Mouse (Mus musculus) CD8-positive naive resting alpha-beta T cell, adult 2 months (primary cell): Measurements from ENCODE around the gene Pip5k1b.

Experiments
- DNase-seq, 2 experiments: peaks; one replicate each; pipeline ENCODE4 v3.0.0; 2022; ENCODE audit warnings: low read depth in 2 of 2, low spot score in 2 of 2

Pip5k1b gene

DNA sequence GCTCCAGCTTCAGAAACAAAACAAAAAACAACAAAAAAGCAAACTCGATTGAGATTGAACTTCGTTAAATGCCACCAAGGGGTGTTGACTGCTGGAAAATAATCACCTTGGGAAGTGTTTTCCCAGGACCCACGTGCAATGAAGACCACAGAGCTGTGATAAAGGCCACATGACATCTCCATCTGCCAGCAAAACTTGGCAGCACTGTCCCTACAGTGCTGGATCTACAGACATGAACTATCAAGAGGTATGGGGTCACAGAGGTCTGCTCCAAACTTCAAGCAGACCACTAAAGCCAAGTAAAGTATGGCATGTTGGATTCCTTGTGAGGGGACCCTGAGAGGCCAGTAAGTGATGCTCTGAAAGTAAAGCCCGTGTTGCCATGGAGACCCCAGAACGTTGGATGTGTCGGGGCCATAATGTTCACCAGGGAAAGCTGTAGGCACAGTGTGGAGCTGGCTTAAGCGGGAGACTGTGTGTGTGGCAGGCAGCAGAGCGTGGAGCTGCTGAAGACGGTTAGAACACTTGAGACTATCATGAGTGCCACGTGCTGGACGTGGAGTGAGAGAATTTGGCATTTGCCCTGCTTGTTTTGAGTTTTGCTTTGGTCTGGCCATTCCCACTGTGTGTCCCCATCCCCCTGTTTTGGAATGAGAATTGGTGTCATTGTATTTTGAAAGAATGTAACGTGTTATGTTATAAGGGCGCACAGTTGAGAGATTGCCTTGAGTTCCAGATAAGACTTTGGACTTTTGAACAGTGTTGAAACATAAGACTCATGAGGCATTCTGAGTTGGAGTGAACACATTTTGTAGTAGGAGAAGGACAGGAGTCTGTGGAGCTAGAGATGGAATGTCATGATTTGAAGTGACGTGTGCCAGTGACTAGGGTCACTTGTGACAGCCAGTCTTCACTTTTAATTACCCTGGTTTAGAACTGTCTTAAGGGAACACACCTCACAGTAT lies 12.0 kb downstream of the Pip5k1b start:
- no peak for DNase-seq

DNA sequence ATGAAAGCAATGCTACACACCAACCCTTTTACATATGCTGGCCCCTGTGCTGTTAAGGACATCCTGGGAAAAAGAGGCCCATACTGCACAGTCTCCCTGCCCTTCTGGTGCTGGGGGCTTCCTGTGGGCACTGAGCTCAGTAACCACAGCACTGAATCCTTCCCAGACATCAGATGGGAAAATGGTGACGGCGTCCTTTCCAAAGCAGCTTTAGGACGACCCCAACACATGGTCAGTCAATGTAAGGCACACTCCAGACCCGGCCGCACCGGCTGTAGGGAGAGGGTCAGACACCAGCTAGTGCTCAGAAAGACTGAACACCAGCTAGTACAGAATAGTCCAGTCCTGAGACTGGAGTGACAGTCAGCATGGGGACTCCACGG lies 13.4 kb downstream of the Pip5k1b start:
- no peak for DNase-seq

DNA sequence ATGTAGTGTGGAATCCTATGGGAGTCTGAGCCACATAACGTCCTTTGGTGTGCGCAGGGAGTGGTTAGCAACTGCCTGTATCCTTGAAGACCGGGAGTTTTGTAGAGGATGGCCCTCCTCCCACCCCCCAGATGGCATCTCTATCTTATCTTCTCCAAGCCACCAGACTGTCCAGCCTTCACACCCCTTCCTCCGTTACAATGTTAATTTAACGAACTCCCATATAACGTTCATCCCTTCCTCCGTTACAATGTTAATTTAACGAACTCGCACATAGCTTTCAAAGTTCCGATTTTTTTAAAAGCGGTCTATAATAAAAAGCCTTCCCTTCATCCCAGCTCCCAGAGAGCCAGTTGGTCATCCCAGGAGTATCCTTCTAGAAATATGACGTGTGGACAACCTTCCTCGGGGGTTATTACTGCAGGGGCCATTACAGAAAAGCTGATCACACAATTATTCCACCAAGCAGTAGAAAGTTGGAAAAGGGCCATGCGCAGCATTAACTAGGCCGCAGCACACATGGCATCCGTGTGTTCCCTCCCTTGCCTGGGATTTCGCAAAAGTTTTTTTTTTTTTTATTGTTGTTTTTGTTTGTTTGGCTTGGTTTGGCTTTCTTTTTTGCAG lies 13.9 kb downstream of the Pip5k1b start:
- no peak for DNase-seq

DNA sequence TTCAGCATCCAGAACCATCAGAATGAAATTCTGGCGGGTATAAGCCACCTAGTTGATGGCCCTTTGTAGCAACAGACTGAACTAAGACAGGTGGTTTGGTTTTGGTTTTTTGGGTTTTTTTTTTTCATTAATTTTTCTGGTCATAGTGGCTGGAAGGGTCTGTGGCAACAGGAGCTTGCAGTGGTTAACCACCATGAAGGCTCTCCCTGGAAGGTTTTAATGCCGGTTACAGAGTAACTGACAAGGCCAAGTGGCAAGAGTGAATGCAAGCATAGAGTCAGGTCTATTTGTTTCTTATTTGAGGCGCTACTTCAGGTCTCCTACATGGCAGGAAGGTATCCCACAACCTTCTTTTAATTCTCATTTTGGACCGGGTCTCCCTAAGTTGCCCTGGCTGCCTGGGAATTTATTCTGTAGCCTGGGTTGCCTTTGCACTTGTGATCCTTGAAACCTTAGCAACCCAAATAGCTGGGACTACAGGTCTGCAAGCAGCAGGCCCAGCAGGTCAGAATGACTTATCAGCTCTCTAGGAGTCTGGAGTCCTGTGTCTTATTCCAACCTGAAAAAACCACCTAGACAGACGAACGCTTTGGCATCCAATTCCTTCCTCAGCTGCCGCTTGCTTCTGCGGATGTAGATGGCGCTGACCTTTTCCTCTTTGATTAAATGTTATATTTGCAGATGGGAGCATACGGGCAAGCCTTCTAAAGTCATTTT lies 14.6 kb downstream of the Pip5k1b start:
- DNase-seq: no peak

DNA sequence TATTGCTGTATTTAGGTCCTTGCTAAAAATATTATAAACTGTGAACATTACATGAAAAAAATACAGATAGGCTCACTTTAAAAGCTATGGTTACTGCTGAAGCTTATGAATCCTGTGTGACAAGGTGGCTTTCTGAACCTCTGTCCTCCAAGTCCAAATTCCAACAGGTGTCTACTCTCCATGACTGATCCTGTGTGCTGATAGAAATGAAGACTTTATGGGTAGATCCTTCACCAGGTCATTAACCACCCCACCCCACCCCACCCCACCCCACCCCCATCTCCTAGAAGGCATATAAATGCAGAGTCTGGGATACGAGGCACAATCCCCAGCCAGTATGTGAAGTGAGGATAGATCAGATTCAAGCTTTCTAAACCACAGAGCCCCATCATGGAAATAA lies 16.6 kb downstream of the Pip5k1b start:
- DNase-seq: no peak

DNA sequence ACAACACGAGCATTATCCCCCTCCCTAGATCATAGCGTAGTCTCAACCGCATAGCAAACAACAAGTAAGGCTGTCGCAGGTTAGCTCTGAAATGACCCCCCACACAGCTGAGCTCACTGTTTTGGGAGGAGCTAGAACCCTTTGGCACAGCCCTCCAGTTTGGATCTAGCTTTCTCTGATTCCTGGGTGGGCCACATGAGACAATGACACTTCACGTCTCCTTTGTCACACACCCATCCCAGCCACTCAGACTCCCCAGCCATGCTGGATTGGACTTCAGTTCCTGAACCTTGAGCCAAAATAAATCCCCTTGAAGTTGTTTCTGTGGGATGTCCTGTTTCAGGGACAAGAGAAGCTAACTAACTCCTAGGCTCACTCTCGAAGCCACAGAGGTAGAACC lies 17.5 kb downstream of the Pip5k1b start:
- DNase-seq: no peak

DNA sequence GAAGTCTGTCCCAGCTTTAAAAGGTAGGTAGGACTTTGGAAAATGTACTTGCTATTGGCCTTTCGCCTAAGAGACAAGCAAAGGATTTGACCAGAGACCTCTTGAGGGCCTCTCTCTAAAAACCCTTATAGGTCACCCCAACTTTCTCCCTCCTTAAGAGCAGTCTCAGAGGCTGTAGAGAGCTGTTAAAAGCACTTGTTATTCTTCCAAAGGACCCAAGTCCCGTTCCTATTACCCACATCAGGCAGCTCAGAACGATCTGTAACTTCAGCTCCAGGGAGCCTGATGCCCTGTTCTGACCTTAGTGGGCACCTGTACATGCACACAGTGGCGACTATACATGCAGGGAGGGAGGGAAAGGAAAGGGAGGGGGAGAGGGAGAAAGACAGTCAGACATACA lies 18.0 kb downstream of the Pip5k1b start:
- DNase-seq: no peak

DNA sequence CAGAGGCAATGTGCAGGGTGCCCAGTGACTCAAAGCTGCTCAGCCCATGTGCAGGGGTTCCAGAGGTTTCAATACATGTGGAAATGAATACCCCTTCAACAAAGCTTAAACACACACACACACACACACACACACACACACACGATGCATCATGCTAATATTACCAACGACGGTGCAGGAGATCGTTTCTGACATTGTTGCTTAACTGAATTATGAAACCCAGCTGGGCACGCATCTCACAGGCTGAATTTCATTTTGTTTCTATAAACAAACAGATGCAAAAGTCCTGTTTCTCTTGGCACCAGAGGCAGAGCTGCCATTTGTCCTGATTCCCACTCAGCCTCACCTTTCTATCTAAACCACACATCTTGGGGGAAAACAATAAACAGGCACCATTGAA lies 18.8 kb downstream of the Pip5k1b start:
- DNase-seq: no peak

DNA sequence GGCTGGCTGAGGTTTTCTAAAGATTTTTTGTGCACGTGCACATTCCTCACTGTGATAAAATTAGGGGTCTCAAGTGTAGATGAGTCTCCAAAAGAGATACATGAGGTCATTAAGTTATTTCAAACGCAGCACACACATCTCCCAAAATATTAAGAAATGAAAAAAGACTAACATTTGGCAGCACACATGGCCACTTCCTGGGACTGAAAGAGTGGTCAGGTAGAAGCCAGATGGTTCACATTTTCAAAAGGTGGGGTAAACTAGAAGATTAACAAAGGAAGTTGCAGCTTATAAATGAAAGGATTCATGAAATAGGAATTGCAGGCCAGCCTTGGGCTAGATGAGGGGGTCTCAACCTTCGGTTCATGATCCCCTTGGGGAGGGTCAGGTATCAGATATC lies 19.4 kb downstream of the Pip5k1b start:
- no peak for DNase-seq

DNA sequence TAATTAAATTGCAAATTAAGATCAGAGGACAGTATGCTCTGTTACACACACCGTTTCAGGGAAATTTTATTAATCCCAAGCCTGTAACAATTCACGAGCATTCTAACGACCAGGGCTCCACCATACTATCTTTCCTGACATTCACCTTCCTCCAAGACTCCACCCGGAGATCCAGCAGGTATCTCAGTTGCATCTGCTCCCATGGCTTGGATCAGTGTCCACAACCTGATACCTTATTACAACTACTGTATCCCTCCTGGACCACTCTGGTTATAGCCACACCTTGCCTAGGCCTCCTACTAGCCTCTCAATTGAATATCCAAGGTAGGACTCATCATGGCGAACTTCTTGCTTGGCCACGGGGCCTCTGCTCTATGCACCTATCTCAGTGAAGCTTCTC lies 20.5 kb downstream of the Pip5k1b start:
- no peak for DNase-seq

DNA sequence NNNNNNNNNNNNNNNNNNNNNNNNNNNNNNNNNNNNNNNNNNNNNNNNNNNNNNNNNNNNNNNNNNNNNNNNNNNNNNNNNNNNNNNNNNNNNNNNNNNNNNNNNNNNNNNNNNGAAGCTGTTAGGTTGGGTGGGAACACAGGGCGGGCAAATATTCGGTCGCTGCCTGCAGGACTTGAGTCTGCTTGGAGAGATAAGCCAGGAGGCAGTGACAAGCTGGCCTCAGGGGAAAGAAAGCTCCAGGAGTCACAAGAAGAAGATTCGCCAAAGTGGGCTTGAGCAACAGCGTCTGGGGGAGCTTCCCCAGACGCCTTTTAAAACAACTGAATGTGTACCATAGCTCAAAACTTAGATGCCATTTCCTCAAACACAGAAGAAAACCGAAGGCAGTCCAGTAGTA lies 20.9 kb downstream of the Pip5k1b start:
- DNase-seq: no peak

DNA sequence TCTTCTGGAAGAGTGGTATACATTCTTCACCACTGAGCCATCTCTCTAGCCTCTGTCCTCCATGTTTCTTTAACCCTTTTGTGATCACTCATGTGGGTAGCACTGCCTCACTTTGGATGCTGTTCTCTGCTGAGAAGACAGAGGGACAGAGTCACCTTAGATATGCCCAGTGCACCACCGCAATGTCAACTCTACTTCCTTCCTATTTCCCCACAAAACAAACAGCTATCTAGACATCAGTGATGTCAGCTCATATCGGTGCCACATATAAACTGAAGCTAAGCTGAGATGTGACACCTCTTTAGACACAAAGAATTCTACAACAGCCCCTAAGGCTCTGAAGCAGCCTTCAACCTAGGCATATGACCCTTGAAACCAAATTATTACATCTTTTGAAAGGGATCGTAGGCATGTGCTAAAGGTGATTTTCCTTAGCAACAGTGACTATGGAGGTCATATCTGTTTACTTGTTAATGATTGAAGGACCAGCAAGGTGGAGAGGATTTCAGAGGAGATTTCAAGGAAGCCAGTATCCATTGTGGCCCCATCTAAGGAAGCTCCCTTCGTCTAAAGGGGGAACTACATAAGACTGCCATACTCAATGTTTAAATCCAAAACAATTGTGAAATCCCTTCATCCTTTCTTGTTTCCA lies 26.6 kb downstream of the Pip5k1b start:
- no peak for DNase-seq

DNA sequence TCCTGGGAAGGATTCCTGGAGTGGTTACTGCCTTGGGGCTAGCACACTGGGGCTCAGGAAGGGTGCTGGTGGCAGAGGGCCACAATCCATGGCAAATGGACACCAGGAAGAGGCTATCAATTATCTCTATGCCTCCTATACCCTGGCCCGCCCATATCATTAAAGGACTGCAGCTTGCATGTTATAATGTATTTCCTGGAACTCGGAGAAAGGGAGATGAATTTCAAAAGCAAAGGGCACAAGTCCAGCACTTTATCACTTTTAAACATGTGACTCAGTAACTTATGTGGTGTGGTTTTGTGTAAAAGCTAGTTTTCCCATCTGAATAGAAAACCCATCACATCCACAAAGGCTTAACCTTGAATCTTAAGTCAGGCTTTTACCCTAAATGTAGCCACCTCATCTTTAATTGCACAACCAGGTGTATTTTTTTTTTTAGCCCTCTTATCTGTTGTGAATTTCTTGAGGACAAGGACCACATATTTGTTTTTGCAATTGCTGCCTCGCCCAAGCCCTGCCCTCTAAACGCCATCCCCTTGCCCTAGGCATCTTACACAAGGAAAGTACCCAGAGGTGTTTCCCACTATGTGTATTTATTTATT lies 27.4 kb downstream of the Pip5k1b start:
- no peak for DNase-seq

DNA sequence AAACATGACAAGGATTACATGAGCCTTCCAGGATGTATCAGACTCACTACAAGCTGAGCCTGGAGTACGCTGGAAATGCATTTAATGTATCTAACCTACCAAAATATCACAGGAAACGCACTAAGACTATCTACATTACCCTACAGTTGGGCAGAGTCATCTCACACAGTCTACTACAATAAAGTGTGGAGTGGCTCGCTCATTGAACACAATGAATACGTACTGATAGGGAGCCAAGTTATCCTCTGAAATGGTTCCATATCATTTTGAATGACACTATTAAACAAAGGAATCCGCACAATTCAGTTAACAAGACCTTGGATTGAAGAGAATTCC lies 28.1 kb downstream of the Pip5k1b start:
- DNase-seq: no peak

DNA sequence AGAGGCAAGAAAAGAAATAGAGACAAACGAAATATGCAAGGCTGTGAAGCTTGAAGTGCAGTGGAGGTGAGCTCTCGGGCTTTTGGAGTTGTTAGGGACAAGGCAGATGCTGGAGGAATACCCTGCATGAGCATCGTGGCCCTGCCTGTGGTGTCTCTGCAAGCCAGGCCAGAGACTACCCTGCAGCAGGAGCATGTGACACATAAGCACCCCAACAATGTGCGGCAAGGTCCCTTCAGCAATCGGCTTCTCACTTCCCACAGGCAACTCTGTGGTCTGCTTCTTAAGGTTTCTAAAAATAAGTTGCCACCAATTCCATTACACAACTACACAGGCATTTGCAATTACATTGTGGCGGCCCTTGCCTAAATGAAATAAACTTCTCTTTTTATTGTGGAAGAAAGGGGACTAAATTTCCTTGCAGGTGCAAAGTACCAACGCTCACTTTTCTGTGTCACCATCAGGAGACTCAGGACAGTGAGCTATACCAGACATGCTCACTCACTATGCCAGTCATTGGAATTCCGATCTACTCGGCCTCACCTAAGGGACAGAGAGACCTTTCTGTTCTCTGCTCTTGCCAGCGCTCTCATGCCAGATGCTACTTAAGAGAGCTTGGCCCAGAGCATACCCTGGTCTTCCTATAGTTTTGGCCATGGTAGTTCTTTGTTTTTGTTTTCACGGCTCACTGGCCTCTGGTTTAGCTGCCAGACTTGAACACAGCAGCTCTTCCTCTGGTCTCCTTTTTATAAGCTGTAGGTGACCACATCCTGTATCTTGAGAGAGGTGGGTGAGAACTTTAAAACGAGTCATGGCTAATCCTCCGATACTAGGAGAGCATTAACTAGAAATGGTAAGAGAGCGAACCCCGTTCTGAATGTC lies 28.7 kb downstream of the Pip5k1b start:
- DNase-seq: no peak

DNA sequence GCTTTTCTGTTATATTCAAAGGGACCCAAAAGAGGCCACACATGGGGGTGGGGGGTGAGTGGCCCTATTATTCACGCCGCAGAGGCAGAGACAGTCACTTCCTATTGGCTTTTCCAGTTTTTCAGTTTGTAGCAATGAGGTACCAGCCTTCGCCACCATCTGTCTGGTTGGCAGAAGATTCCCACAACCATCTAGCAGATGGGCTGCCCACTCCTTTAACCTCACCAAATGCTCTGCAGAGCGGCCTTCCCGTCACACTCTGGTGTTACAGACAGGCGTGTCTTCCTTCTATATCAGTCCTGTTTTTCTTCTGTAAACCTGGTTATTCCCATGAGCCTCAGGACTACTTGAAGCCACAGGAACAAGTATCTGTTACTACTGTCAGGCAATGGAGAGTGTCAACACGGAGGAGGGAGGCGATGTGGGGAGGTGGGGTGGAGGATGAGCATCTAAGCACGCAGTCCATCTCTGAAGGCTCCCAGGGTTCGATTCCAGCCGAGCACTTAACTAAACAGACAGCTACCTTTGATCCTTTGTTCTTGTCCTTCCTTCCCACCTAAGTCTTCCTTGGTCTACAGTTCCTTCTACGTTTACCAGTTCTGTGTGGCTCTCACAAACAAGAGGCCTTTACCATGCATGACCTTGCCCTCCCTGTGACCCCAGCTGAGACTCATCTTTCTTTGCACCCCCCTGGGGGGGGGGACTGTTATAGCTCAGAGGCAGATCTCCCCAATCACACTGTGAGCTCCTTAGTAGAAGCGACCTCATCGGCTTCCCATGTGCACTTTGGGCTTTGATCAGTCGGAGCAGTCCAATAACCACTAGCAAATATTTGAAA lies 32.0 kb downstream of the Pip5k1b start:
- DNase-seq: no peak

DNA sequence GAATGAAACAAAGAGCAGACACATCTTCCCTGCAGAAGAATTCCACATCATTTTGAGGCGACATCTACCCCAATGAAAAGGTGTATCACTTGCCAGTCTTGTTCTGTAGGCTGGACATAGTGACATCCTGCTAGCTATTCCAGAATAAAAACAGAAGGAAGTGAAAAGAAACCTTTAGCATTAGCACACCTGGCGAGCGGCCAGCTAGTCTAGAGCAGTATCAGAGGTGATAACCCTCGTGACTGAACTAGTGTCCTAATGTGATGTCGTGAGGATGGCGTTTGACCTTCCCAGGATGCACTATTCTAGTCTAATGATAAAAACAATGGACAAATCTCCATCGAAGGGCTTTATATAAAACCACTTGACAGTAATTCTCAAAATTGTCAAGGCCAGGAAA lies 33.7 kb downstream of the Pip5k1b start:
- DNase-seq: no peak

DNA sequence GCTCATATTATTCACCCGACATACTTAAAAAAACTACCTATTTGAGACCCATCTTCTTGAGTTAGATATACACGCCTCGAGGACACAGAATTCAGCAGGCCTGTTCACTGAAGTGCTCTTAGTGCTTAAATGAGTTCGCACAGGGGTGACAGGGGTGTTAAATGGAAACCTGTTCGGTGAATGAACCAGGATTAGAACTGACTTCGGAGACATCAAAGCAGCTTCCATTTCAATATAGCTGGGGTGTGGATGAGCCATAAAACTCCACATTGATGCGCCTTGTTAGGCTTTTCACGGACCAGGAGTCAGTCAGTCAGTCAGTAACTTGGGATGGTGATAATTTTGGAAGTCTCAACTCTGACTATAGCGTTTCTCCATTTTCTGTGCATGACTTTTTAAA lies 34.5 kb downstream of the Pip5k1b start:
- no peak for DNase-seq

DNA sequence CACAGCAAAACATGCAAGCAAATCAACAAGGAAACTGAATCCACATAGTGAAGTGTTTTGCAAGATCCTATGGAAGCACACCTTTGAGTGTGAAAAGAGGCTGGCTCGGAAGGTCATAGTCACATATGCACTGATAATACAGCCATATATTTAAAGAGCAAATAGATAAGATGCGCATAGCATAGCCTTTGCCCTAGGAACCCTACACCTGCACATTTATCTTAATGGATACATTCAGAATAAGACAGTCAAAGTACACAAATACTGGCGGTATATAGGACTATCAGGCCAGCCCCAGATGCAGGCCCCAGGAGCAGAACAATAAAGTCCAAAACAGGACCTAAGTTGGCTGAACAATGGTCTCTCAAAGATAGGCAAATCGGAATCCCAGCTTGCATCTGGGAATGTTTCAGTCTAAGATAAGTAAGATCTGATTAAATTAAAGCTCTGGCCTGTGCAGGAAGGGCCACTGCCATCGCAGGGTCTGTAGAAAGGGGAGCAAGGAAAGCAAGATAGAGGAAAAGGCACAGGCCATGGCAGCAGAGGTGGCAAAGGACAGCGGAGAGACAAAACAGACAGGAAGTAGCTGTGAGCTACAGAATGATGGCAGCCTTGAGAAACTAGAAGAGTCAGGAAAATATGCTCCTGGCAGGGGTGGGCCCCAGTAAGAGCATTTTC lies 35.8 kb downstream of the Pip5k1b start:
- DNase-seq: no peak
